Mouse (Mus musculus) kidney, postnatal 10 days (tissue): ENCODE data around the gene Olfr1269.

Source experiments
- DNase-seq: peaks from one replicate; pipeline ENCODE4 v3.0.0; 2021; ENCODE audit warnings: mixed read lengths

The Olfr1269 gene

GRCm38 (mm10) chr2:90121312-90121711 lies at the start of gene Olfr1269:
Olfr1269 (minus strand) TSS chr2:90121412.
- no peak for DNase-seq

GRCm38 (mm10) chr2:90153916-90154315 lies 32.7 kb upstream of the Olfr1269 start:
- DNase-seq, result no peak

GRCm38 (mm10) chr2:90152991-90153390 lies 31.8 kb upstream of the Olfr1269 start, which contains the start of gene Olfr1270:
Olfr1270 (minus strand) TSS chr2:90153091.
- DNase-seq, result no peak

- DNase-seq, result no peak
Measured at GRCm38 (mm10) chr2:90142196-90142595, 21.0 kb upstream of the Olfr1269 start, which contains the start of gene Olfr32. Olfr32 (minus strand) TSS chr2:90142296.

GRCm38 (mm10) chr2:90070065-90070464 lies 51.1 kb downstream of the Olfr1269 start:
- no peak for DNase-seq
